Mouse (Mus musculus) B cell, adult 2 months (primary cell): Measurements from ENCODE around the gene Tmem60.

Source experiments
- DNase-seq, 2 experiments: peaks; one replicate each; pipeline ENCODE4 v3.0.0; 2022

The Tmem60 gene

GRCm38 (mm10) chr5:20881915-20882800 is at the start of gene Tmem60, which contains the start of gene Phtf2:
Gene Tmem60, plus strand, starts transcription at chr5:20882191.
Gene Phtf2, minus strand, starts transcription at chr5:20882124.
- peak; percentile 99 for DNase-seq

- no peak for DNase-seq
Observed at GRCm38 (mm10) chr5:20834399-20834798, 47.6 kb upstream of the Tmem60 start.

GRCm38 (mm10) chr5:20837082-20837481 is 44.9 kb upstream of the Tmem60 start:
- DNase-seq, result no peak

GRCm38 (mm10) chr5:20843405-20843804 is 38.6 kb upstream of the Tmem60 start:
- DNase-seq, result no peak

DNA sequence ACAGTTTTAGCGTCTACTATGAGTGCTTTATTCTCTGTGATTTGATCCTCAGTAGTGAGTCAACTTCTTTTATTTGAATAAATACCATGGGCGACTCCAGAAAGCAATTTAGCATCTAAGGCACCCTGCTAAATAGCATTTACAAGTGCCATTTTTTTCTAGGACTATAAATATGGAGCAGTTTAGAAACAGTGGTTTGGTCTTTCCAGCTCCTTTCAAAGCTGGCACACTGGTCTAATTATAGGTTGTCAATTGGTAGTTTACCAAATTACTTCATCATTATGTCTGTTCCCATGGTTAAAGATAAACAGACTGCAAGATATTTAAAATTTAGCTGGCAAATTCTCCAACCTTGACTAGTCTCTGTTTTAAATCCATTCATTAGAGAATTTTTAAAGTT is 38.2 kb upstream of the Tmem60 start:
- no peak for DNase-seq

DNA sequence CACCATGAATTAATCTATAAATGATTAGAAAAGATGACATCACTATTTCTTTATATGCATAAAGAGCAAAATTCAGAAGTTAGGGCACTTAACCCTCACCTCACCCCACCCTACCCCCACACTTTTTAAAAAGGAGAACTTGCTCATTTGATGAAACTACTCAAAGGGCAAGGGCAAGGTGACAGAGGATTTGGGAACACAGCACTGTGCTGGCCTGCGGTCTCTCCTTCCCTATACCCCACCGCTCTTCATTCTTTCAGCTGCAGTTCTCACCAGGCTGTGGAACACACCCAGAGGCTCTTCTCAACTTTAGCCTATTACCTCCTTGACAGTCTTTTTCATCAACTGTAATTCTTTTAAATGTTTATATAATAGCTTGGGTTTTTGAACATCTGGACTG is 35.0 kb upstream of the Tmem60 start:
- DNase-seq, result peak in 1 of 2 experiments; percentile 28

DNA sequence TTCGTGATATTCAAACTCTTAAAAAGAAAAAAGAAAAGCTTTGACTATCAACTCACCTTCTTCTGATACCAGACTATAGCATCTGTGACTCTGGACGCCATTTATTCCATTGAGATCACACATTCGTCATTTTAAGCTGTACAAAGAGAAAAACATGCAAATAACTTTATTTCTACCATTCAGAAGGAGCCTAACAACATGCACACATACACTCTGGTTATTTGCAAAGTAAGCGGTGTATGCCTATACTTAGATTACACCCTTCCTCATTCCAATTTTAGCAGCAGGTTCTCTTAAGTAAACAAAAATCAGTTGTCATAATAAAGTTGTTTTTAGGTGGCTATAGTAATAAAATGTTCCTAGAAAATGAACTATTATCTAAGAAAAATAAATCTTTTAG is 26.9 kb upstream of the Tmem60 start:
- DNase-seq, result no peak

GRCm38 (mm10) chr5:20858404-20858803 is 23.6 kb upstream of the Tmem60 start:
- no peak for DNase-seq

GRCm38 (mm10) chr5:20860565-20860964 is 21.4 kb upstream of the Tmem60 start:
- DNase-seq, result no peak

DNA sequence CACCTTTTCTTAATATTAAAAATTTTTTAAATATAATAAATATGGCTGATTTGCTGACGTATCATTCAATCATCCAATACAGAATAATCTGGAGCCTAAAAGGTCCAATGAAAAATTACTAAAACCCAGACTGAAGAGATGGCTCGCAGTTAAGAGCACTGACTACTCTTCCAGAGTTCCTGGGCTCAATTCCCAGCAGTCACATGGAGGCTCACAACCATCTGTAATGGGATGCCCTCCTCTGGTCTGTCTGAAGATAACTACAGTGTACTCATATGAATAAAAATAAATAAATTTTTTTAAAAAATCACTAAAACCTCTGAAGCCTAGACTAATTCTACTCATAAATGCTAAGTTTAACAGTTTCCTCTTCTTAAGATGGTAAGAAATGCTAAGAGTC is 20.1 kb upstream of the Tmem60 start:
- DNase-seq, result no peak

- DNase-seq, result peak; percentile 49 to 53
Observed at GRCm38 (mm10) chr5:20864216-20864969, 17.6 kb upstream of the Tmem60 start.

- DNase-seq, result peak; percentile 19 to 27
Observed at GRCm38 (mm10) chr5:20865193-20865755, 16.7 kb upstream of the Tmem60 start.

DNA sequence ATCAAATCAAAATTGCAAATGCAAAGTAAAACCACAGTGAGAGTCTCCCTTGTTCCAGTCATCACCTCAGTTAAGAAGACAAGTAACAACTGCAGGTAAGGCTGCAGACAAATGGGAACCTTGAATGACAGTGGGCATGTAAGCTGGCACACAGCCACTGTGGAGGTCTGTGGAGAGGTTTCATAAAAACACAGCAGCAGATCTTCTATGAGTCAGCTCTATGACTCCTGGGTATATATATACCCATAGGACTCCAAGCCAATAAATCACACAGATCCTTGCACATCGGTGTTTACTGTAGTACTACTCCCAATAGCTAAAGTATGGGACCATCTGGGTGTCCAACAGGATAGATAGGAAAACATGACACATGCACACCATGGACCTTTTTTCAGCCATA is 8.8 kb upstream of the Tmem60 start:
- no peak for DNase-seq

GRCm38 (mm10) chr5:20876934-20877426 is 5.0 kb upstream of the Tmem60 start:
- no peak for DNase-seq

DNA sequence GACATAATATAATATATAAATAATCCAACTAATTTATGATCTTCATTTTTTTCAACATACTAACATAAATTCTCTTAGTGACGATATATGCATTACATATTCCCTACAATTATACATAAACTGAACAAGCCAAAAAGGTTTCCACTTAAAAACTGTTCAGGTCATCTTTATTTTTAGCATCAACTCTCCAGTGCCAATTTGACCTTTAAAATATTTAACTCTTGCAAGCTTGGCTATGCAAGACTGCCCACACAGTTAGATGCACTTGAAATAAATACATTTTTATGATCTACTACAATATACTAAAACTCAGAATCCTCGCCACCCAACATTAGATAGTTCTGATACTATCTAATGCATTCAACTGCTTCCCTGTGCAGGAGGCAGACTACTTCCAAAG is 1.6 kb upstream of the Tmem60 start:
- DNase-seq, result no peak

DNA sequence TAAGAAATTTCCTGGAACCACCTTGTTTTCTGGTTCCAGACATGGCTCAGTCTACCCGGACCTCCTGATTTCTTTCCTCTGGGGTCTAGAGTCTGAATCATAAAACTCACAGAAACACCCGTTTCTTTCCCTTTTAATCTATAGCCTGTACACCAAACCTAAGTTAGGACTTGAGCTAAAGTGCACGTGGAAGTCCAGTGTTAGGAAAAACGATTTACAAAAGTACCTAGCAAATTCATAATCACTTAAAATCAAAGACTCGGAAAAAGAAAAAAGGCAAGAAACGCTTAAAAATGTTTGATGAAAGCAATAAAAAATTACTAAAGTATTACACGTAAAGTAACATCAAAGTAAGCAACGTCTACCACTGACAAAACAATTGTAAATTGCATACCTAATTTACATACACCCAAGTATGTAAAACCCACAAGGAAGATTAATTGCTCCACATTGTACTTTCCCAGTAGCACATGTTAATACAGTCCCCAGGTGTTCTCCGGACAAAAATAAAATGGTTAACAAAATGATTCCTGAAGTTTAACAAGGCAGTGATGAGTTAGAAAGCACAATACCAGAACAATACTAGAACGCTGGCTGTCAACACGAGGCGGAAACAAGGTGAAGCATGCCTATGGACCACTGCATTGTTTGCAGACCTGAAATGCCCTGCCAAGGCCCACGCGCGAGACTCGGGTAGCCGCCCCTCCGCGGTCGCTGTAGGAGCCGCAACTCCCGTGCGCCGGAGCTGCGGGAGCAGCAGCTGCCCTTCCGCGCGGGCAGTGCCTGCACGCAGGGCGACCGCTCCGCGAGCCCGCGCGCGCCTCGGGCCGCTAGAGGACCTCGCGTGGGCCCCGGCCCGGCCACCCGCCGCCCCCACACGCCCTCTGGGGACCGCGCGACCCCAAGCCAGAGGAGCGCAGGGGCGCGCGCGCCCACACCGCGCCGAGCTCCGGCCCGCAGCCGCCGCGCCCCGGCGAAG is 905 bp upstream of the Tmem60 start:
- peak; percentile 66 to 69 for DNase-seq

DNA sequence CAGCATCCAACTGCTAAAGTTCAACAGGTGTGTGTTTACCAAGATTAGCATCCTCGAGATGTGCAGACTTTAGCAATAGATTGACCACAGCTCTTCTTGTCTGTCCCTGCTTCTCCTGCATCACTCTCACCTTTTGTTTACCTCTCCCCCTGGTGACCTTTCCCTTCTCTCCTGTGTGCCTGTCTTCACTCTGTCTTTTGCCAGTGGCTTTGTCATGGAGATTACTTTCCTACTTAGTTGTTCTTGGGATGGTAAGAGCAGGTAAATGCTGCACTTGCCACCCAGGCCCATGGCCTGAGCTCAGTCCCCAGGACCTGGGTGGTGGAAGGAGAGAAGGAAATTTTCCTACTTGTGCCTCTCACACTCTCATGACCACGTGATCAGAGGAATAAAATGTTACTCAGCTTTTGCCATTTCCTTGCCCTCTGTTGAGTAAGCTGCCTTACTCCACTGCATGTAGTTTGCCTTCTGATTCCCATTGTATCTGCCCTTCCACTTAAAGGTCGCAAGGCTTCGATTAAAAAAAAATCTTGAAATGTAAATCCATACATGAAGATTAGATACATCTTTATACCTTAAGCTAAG is 2.1 kb downstream of the Tmem60 start:
- no peak for DNase-seq

GRCm38 (mm10) chr5:20897446-20898167 is 15.6 kb downstream of the Tmem60 start:
- DNase-seq, result no peak

DNA sequence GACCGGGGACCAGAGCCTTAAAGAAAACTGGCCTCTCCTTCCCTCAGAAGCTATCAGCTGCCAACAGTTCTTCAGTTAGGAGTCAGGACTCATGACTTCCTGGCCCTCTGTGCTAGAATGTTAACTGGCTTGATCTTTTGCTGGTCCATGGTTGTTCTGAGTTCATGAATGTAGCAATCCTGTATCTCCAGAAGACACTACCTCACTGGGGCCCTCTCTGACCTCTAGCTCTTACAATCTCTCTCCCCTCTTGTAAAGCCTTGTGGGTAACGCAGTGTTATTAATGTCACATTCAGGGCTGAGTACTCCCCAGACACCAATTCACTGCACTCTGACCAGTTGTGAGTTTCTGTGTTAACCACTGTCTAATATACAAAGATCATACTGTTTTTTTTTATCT is 22.7 kb downstream of the Tmem60 start:
- no peak for DNase-seq

DNA sequence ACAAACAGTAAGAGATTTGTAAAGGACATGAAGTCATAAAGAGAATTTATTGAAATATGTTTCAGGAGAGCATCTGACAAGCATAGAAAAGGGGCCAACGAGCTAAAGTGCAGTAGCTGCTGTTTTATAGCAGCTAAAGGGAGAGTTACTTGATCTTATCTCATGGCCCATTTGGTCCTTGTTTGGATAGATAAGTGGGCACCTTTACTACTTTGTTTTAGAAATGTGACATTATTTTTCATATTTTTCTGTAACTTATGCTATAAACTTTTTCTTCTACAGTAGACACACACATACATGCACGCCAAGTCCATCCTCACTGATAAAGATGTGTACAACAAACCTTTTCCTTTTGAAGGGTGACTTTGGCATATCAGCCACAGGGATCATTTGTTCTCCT is 23.4 kb downstream of the Tmem60 start:
- DNase-seq, result no peak

DNA sequence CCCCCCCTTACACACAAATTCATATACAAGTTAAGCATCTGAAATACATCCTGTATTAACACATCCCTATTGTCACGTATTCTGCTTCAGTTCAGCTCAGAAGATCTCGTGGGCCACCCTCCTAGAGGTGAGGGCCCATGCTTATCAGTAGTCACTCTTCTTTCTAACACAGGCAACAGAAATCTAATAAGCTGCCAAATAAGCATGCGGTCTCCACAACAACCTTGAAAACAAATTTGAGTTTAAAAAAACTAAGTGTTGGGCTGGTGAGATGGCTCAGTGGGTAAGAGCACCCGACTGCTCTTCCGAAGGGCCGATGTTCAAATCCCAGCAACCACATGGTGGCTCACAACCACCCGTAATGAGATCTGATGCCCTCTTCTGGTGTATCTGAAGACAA is 24.2 kb downstream of the Tmem60 start:
- DNase-seq, result no peak
